Mouse (Mus musculus) liver, postnatal 0 days (tissue): ENCODE measurements around the gene Gm28048.

Experiments used
- CTCF ChIP-seq: sonication (generic); IDR thresholded peaks from 2 replicates; pipeline ENCODE4 v1.5.1; 2016; ENCODE audit warnings: antibody characterized with exemption, low read depth
- EP300 ChIP-seq: IDR thresholded peaks from 2 replicates; pipeline ENCODE4 v1.6.1; 2016; ENCODE audit warnings: antibody characterized with exemption, low read depth, mild to moderate bottlenecking

DNA sequence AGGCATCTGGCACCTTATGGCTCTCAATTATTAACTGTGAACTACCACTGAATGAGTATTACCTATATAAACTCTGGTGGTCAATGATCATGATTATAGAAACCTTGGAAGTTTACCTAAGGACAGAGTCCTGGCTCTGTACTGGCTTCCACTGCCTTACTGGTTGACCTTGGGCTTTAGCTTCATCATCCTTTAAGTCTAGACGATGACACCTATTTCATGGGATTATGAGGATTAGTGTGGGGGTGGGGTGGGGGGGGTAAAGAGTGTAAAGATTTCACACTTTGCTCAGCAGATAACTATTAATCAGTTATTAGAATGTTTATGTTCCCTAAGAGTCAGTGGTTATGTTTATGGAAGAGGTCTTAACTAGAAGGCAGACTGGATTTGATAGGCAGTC is 7.9 kb upstream of the Gm28048 start:
- TF ChIP-seq CTCF (no peak), EP300 (no peak)
